Mouse (Mus musculus) left cerebral cortex, adult 11 months (tissue): ENCODE measurements around the gene Tmem33.

ENCODE experiments used
- DNase-seq: peaks from one replicate; pipeline ENCODE4 v3.0.0; 2022; ENCODE audit warnings: low spot score

Gene Tmem33

GRCm38 (mm10) chr5:67258473-67258872, 1.9 kb upstream of the Tmem33 start:
- DNase-seq = no peak

GRCm38 (mm10) chr5:67260159-67260530, 220 bp upstream of the Tmem33 start:
- DNase-seq = no peak

GRCm38 (mm10) chr5:67262964-67263363, 2.6 kb downstream of the Tmem33 start:
- DNase-seq = no peak

- no peak for DNase-seq
Observed at GRCm38 (mm10) chr5:67266106-67266505, 5.7 kb downstream of the Tmem33 start.

GRCm38 (mm10) chr5:67269309-67269708, 8.9 kb downstream of the Tmem33 start:
- no peak for DNase-seq

GRCm38 (mm10) chr5:67279407-67279806, 19.0 kb downstream of the Tmem33 start:
- DNase-seq = no peak

- DNase-seq = no peak
Observed at GRCm38 (mm10) chr5:67279840-67280239, 19.5 kb downstream of the Tmem33 start.

GRCm38 (mm10) chr5:67280400-67280799, 20.0 kb downstream of the Tmem33 start:
- no peak for DNase-seq

GRCm38 (mm10) chr5:67295029-67295428, 34.7 kb downstream of the Tmem33 start:
- no peak for DNase-seq

GRCm38 (mm10) chr5:67295682-67296081, 35.3 kb downstream of the Tmem33 start:
- DNase-seq = no peak

- DNase-seq = no peak
Observed at GRCm38 (mm10) chr5:67296171-67296570, 35.8 kb downstream of the Tmem33 start.

- no peak for DNase-seq
Observed at GRCm38 (mm10) chr5:67297026-67297813, 36.9 kb downstream of the Tmem33 start.

GRCm38 (mm10) chr5:67299847-67300412, 39.6 kb downstream of the Tmem33 start:
- DNase-seq = no peak

- DNase-seq = no peak
Observed at GRCm38 (mm10) chr5:67300926-67301597, 40.7 kb downstream of the Tmem33 start.

- DNase-seq = no peak
Observed at GRCm38 (mm10) chr5:67301722-67302331, 41.5 kb downstream of the Tmem33 start.

GRCm38 (mm10) chr5:67303816-67304215, 43.5 kb downstream of the Tmem33 start:
- no peak for DNase-seq

GRCm38 (mm10) chr5:67306698-67307521, 46.5 kb downstream of the Tmem33 start, which contains the start of gene Slc30a9:
Slc30a9 (plus strand) TSS chr5:67306955.
- peak; percentile 81 for DNase-seq

- no peak for DNase-seq
Observed at GRCm38 (mm10) chr5:67307659-67308222, 47.4 kb downstream of the Tmem33 start.

GRCm38 (mm10) chr5:67311811-67312521, 51.6 kb downstream of the Tmem33 start:
- DNase-seq = no peak

GRCm38 (mm10) chr5:67312522-67312851, 52.1 kb downstream of the Tmem33 start:
- no peak for DNase-seq
